Mouse (Mus musculus) B cell, adult 67 days (primary cell): ENCODE measurements around the gene Slfnl1. TPM values are rescaled to one million over a fixed set of nuclear protein-coding genes. Genes with fewer than 3 reads are reported as not detected.

Source experiments
- total RNA-seq, 2 experiments: library from RNA; stranded (reverse); gene quantifications; 4 replicates each; pipeline ENCODE4 v1.2.4; 2023

The Slfnl1 gene
- 1 to 10 TPM in 1 of 2 experiments, under 1 TPM in 1; 0.62 to 1.2 TPM for total RNA-seq

DNA sequence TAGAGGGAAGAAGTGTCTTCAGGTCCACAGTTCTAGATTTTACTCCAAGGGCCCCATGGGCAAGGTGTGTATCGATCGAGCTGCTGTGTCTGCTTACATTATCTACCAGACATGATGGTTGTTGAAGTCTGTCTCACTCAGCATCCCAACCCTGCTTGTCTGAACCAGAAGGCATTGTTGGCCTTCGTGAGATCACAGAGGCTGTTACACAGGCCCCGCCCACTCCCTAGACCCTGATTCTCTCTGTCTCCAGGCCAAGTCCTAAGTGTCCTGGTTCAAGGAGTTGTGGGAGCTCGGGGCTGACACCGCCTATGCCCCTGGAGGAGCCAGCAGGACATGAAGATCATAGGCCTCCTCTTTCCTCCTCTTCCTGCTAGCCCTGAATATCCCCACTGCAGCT, at the start of gene Slfnl1:
Gene Slfnl1, plus strand, starts transcription at position 246 of the 400 bp plus-strand sequence.

DNA sequence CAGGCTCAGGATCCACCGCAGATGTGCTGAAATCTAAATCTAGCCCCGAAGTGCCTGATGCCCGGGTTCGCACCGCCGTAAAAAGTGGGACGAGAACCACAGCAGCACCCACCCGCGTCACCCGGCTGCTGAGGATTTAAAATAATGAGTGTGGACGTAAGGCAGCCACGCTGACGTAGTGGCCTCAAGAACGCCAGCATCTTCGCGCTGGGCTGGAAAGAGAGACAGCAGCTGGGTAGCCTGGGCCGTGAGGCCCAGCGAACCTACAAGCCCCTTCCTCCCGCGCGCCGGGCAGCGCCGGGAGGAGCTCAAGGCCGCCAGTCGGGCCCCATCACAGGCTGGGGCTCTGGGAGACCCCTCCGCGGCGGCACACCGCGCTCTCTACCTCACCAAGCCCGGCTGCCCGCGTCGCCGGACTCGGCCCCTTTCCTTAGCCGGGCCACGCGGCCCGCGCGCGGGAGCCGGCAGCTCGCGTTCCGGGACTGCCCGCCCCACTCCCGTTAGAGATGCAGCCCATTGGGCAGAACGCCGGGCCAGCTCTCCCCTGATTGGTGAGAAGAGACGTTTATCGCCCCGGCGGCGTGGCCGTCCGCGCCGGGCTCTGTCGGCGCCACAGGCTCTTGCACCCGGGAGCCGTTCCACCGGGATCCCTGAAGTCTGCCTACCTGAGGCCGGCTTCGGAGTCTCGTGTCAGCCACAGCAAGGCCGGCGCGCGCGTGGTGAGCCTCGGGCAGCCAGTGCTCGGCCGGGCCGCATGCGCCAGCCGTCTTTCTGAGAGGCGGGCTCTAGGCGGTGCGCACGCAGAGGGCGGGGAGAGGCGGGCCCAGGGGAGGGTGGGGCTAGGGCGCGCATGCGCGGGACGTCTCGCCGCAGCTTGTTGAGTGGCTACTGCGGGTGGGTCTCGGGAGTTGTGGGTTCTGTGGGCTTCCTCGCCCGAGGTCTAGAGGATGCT, 37.7 kb downstream of the Slfnl1 start, which contains the start of gene Ctps:
Gene Ctps, minus strand, starts transcription at position 791 of the 952 bp plus-strand sequence.

Other genes with a start within 250 kb of the Slfnl1 start
- gene Foxo6, start 244.9 kb upstream of the Slfnl1 start, total RNA-seq: under 1 TPM in 1 of 2 experiments, not detected in 1; 0.21 TPM
- gene Scmh1, start 127.0 kb upstream of the Slfnl1 start, total RNA-seq: 10 to 100 TPM; 35.1 to 49.9 TPM
- gene Ctps, start 38.0 kb downstream of the Slfnl1 start, total RNA-seq: 10 to 100 TPM; 18.2 to 18.6 TPM
- gene Gm8439, start 56.5 kb downstream of the Slfnl1 start, total RNA-seq: not detected
- gene Cited4, start 134.3 kb downstream of the Slfnl1 start, total RNA-seq: not detected
- gene Kcnq4, start 216.4 kb downstream of the Slfnl1 start, total RNA-seq: not detected